Mouse (Mus musculus): ENCODE measurements around the gene Olfr905. TPM values are rescaled to one million over a fixed set of nuclear protein-coding genes. Genes with fewer than 3 reads are reported as not detected.

The Olfr905 gene
- polyA plus RNA-seq (2012; ENCODE audit: insufficient read depth, insufficient read length, missing spikeins), result not detected in 2 replicates

DNA sequence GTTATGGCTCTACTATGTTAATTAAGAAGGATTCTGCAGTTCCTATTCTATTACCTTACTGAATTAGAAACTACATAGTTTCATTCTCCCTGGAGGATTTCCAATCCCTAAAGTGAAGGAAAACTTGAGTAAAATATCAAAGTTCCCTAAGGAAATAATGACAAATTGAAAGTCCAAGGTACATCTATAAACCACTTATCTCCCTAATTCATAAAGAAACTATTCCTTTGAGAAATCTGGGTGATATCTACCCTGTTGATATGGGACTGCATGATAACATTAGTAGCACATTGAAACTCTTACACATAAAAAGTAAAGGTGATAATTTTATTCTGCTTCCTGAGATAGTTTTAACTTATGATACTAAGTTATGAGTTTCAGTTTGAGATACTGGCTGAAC lies at the start of gene Olfr905:
Gene Olfr905, plus strand, starts transcription at position 301 of the 400 bp plus-strand sequence.
- no peaks in the 10 kb centered on the region for H3K4me1 ChIP-seq (ENCODE audit: control insufficient read depth, insufficient read depth, insufficient read length, low read length)
- H3K4me3 ChIP-seq (ENCODE audit: insufficient read depth, low read depth, low read length), result no peak within 1 kb of the TSS
- H3K27ac ChIP-seq (replicated peaks; ENCODE audit: low read depth, low read length), result no peak within 1 kb of the TSS

DNA sequence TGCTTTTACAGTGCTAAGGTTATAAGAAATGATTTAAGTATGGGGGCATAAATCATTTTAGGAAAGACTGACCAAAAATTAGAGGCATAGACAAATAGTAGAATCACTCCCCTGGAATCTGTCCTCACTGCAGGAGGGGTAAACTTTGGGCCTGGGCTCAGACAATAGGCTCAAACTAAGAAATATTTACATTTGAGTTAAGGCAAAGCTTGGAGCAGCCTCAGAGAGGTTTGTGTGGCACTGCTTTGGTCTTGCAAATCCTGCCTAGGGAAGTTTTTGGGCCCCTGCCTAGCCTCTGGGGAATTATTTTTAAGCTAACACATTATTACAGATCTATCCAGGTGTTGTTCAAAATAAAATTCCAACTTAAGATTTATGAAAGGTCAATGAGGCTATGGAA lies 47.1 kb upstream of the Olfr905 start:
- no peak overlapping the region for H3K4me3 ChIP-seq (ENCODE audit: insufficient read depth, low read depth, low read length)
- H3K4me1 ChIP-seq (ENCODE audit: control insufficient read depth, insufficient read depth, insufficient read length, low read length), result no peaks in the 10 kb centered on the region
- H3K27ac ChIP-seq (replicated peaks; ENCODE audit: low read depth, low read length), result no peak overlapping the region

DNA sequence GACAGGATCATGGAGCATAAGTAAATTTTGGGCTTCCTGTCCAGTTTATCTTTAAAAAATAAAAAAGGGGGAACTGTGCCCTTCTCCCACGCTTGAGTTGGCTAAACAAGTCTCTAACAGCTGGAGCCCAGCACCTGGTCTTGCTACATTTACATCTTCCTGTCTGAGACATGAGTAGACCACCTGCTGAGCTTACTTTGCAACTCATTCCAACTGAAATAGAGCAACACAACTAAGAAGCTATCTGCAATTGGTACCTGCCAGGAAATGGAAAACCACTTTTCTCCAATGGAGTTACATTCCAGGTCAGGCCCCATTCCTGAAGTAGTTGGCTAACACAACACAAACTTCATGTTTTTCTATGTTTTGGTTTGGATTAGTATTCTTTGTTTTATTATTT lies 43.9 kb upstream of the Olfr905 start:
- Histone ChIP-seq H3K4me3 (ENCODE audit: insufficient read depth, low read depth, low read length) (no peak overlapping the region), H3K27ac (replicated peaks; ENCODE audit: low read depth, low read length) (no peak overlapping the region), H3K4me1 (ENCODE audit: control insufficient read depth, insufficient read depth, insufficient read length, low read length) (no peaks in the 10 kb centered on the region)

DNA sequence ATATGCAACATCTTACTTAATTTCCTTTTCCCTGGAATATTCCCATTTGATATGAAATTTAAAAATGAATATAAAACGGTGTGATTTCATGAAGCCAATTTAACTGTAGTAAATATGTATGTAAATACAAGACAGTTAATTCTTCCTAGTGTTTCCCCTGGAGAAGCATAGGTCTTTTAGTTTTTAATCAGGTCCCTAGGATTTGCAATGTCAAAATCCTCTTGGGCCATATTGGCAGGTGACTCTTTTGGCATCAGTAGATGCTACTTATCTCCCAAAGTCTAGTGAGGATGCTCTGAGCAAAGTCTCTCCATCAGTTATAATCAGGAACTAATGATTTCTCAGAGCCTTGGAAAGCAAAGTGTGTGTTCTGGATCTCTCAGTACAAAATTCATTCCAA lies 41.8 kb upstream of the Olfr905 start, which contains the start of gene Olfr901:
Gene Olfr901, plus strand, starts transcription at position 301 of the 400 bp plus-strand sequence.
- Histone ChIP-seq H3K4me1 (ENCODE audit: control insufficient read depth, insufficient read depth, insufficient read length, low read length) (no peaks in the 10 kb centered on the region), H3K27ac (replicated peaks; ENCODE audit: low read depth, low read length) (no peak within 1 kb of the TSS), H3K4me3 (ENCODE audit: insufficient read depth, low read depth, low read length) (no peak within 1 kb of the TSS)

DNA sequence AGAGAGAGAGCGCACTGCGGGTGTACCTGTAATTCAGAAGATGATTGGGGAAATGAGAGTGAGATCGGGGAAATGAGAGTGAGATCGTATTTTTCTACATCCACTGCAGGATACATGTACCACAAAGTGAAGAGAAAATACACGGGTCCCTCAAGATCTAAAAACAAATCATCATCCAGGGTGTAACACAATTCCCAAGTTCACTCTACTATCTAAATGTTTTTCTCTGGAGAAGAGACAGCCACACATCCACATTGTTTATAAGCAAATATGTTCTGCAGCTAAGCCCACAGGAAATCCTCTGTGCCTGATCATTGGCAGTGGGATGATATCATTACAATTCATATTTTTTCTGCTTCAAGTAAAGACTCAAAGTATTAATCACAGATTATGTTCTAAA lies 23.6 kb upstream of the Olfr905 start, which contains the start of gene Olfr902:
Gene Olfr902, plus strand, starts transcription at position 301 of the 400 bp plus-strand sequence.
- Histone ChIP-seq H3K27ac (replicated peaks; ENCODE audit: low read depth, low read length) (no peak within 1 kb of the TSS), H3K4me3 (ENCODE audit: insufficient read depth, low read depth, low read length) (no peak within 1 kb of the TSS), H3K4me1 (ENCODE audit: control insufficient read depth, insufficient read depth, insufficient read length, low read length) (no peaks in the 10 kb centered on the region)

DNA sequence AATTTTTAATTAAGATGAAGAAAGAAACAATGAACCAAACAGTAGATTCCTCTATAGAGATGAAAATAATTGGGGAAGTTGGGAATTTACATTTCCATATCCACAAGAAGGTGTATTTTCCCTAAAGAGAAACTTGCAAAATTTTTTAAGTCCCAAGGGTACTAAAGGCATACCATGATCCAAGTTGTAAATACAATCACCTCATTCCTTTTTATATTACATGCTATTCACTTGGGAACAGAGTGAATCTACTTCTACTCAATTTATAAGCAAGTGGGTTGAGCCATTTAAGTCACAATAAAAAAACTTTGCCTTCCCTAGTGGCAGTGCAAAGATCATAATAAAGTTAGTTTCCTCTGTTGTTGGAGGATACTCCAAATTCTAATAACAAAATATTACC lies 8.1 kb upstream of the Olfr905 start, which contains the start of gene Olfr904:
Gene Olfr904, plus strand, starts transcription at position 301 of the 400 bp plus-strand sequence.
- H3K4me3 ChIP-seq (ENCODE audit: insufficient read depth, low read depth, low read length), result no peak within 1 kb of the TSS
- no peak within 1 kb of the TSS for H3K27ac ChIP-seq (replicated peaks; ENCODE audit: low read depth, low read length)
- H3K4me1 ChIP-seq (ENCODE audit: control insufficient read depth, insufficient read depth, insufficient read length, low read length), result no peaks in the 10 kb centered on the region

DNA sequence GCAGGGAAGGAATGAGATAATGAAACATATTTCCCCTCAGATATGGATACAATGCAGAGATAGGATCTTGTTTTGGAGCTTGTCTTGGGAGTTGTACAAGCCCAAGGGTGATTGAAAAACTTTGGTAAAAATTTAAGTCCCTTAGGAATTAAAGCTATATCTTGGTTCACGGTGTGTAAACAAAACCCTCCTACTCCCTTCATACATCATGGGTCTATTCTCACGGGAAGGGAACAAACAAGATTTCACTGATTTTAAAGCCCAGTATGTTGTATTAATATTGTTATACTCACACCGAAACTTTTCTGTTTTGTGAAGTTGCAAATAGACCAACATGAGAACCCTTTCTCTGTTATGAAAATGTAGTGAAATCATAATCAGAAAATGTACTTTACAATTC lies 15.9 kb downstream of the Olfr905 start, which contains the start of gene Olfr906:
Gene Olfr906, plus strand, starts transcription at position 301 of the 400 bp plus-strand sequence.
- Histone ChIP-seq H3K4me3 (ENCODE audit: insufficient read depth, low read depth, low read length) (no peak within 1 kb of the TSS), H3K27ac (replicated peaks; ENCODE audit: low read depth, low read length) (no peak within 1 kb of the TSS), H3K4me1 (ENCODE audit: control insufficient read depth, insufficient read depth, insufficient read length, low read length) (no peaks in the 10 kb centered on the region)

DNA sequence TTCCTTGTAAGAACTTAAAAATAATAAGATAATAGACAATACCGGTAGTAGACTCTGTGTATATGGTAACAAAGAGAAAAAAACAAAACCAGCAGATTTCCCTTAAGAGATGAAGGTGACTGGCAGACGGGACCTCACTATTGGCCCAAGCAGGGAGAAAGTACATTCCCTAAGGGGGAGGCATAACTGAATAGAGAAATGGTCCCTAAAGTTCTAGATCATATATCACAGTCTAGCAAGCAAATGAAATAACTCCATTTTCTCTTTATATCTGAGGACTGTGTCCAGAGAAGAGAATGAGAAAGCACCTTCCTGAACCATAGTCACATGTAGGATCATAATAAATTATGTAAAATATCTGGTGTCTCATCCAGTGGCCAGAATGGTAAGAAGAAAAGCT lies 24.6 kb downstream of the Olfr905 start, which contains the start of gene Olfr907:
Gene Olfr907, plus strand, starts transcription at position 301 of the 400 bp plus-strand sequence.
- no peak within 1 kb of the TSS for H3K4me3 ChIP-seq (ENCODE audit: insufficient read depth, low read depth, low read length)
- H3K27ac ChIP-seq (replicated peaks; ENCODE audit: low read depth, low read length), result no peak within 1 kb of the TSS
- no peaks in the 10 kb centered on the region for H3K4me1 ChIP-seq (ENCODE audit: control insufficient read depth, insufficient read depth, insufficient read length, low read length)

DNA sequence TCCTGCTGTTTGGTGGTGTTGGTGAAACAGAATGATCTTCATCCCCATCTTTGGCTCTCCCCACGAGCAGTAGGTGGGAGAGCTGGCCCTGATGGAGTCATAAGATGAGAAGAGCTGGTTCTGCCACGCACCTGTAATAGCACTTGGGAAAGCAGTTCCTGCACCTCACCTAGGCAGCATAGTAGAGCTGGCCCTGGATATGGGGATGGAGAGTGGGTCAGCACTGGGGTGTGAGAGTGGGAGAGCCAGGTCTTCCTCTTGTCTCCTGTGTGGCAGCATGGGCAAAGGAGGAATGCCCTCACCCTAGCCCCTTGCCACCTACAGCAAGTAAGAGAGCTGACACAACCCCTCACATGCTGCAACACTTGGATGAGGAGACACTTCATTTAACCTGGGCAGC lies 41.4 kb downstream of the Olfr905 start:
- Histone ChIP-seq H3K4me1 (ENCODE audit: control insufficient read depth, insufficient read depth, insufficient read length, low read length) (no peaks in the 10 kb centered on the region), H3K27ac (replicated peaks; ENCODE audit: low read depth, low read length) (no peak overlapping the region), H3K4me3 (ENCODE audit: insufficient read depth, low read depth, low read length) (no peak overlapping the region)

DNA sequence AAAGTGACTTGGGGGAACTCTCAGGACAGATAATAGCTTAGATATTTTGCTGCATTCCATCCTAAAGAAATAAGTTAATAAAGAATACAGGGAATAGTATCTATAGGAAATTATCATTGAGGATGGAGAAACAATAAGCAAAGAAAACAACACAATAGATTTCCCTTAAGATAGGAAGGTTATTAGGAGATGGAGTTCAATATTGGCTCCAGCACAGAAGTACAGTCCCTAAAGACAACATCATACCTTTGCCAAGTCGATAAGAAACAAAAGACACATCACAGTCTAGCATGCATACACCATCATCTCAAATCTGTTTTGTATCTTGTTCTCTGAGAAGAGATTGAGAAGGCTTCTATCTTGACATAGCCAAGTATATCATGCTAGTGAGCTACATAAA lies 50.4 kb downstream of the Olfr905 start, which contains the start of gene Olfr911-ps1:
Gene Olfr911-ps1, plus strand, starts transcription at position 301 of the 400 bp plus-strand sequence.
- Histone ChIP-seq H3K27ac (replicated peaks; ENCODE audit: low read depth, low read length) (no peak within 1 kb of the TSS), H3K4me1 (ENCODE audit: control insufficient read depth, insufficient read depth, insufficient read length, low read length) (no peaks in the 10 kb centered on the region), H3K4me3 (ENCODE audit: insufficient read depth, low read depth, low read length) (no peak within 1 kb of the TSS)

Other genes starting within 250 kb of the Olfr905 start
- gene Olfr143, start 218.3 kb upstream of the Olfr905 start, polyA plus RNA-seq (2012; ENCODE audit: insufficient read depth, insufficient read length, missing spikeins), result not detected in 2 replicates
- gene Olfr895, start 203.3 kb upstream of the Olfr905 start, polyA plus RNA-seq (2012; ENCODE audit: insufficient read depth, insufficient read length, missing spikeins), result not detected in 2 replicates
- not detected in 2 replicates for gene Olfr896-ps1, start 180.0 kb upstream of the Olfr905 start, polyA plus RNA-seq (2012; ENCODE audit: insufficient read depth, insufficient read length, missing spikeins)
- not detected in 2 replicates for gene Olfr25, start 142.0 kb upstream of the Olfr905 start, polyA plus RNA-seq (2012; ENCODE audit: insufficient read depth, insufficient read length, missing spikeins)
- gene Olfr898, start 122.7 kb upstream of the Olfr905 start, polyA plus RNA-seq (2012; ENCODE audit: insufficient read depth, insufficient read length, missing spikeins), result not detected in 2 replicates
- gene Olfr250, start 104.2 kb upstream of the Olfr905 start, polyA plus RNA-seq (2012; ENCODE audit: insufficient read depth, insufficient read length, missing spikeins), result not detected in 2 replicates
- not detected in 2 replicates for gene Olfr251, start 94.0 kb upstream of the Olfr905 start, polyA plus RNA-seq (2012; ENCODE audit: insufficient read depth, insufficient read length, missing spikeins)
- not detected in 2 replicates for gene Olfr147, start 69.4 kb upstream of the Olfr905 start, polyA plus RNA-seq (2012; ENCODE audit: insufficient read depth, insufficient read length, missing spikeins)
- gene Olfr901, start 41.7 kb upstream of the Olfr905 start, polyA plus RNA-seq (2012; ENCODE audit: insufficient read depth, insufficient read length, missing spikeins), result not detected in 2 replicates
- not detected in 2 replicates for gene Olfr902, start 23.5 kb upstream of the Olfr905 start, polyA plus RNA-seq (2012; ENCODE audit: insufficient read depth, insufficient read length, missing spikeins)
- gene Olfr904, start 8.0 kb upstream of the Olfr905 start, polyA plus RNA-seq (2012; ENCODE audit: insufficient read depth, insufficient read length, missing spikeins), result not detected in 2 replicates
- gene Olfr906, start 16.0 kb downstream of the Olfr905 start, polyA plus RNA-seq (2012; ENCODE audit: insufficient read depth, insufficient read length, missing spikeins), result not detected in 2 replicates
- gene Olfr907, start 24.7 kb downstream of the Olfr905 start, polyA plus RNA-seq (2012; ENCODE audit: insufficient read depth, insufficient read length, missing spikeins), result not detected in 2 replicates
- gene Olfr911-ps1, start 50.5 kb downstream of the Olfr905 start, polyA plus RNA-seq (2012; ENCODE audit: insufficient read depth, insufficient read length, missing spikeins), result not detected in 2 replicates
- gene Olfr910, start 66.7 kb downstream of the Olfr905 start, polyA plus RNA-seq (2012; ENCODE audit: insufficient read depth, insufficient read length, missing spikeins), result not detected in 2 replicates
- not detected in 2 replicates for gene Olfr912, start 109.1 kb downstream of the Olfr905 start, polyA plus RNA-seq (2012; ENCODE audit: insufficient read depth, insufficient read length, missing spikeins)
- not detected in 2 replicates for gene Olfr913, start 121.7 kb downstream of the Olfr905 start, polyA plus RNA-seq (2012; ENCODE audit: insufficient read depth, insufficient read length, missing spikeins)
- gene Olfr914, start 134.0 kb downstream of the Olfr905 start, polyA plus RNA-seq (2012; ENCODE audit: insufficient read depth, insufficient read length, missing spikeins), result not detected in 2 replicates
- gene Olfr916, start 188.8 kb downstream of the Olfr905 start, polyA plus RNA-seq (2012; ENCODE audit: insufficient read depth, insufficient read length, missing spikeins), result not detected in 2 replicates
- not detected in 2 replicates for gene Olfr917, start 194.7 kb downstream of the Olfr905 start, polyA plus RNA-seq (2012; ENCODE audit: insufficient read depth, insufficient read length, missing spikeins)
- not detected in 2 replicates for gene Olfr918, start 203.5 kb downstream of the Olfr905 start, polyA plus RNA-seq (2012; ENCODE audit: insufficient read depth, insufficient read length, missing spikeins)
- gene Olfr919, start 232.6 kb downstream of the Olfr905 start, polyA plus RNA-seq (2012; ENCODE audit: insufficient read depth, insufficient read length, missing spikeins), result not detected in 2 replicates
- 28.3 and 35.4 TPM in 2 replicates for gene Vwa5a, start 247.2 kb downstream of the Olfr905 start, polyA plus RNA-seq (2012; ENCODE audit: insufficient read depth, insufficient read length, missing spikeins)

Measured in brown adipose tissue, adult 24 weeks (tissue).